Mouse (Mus musculus) cerebellum, adult 2 months (tissue): ENCODE data around the gene Pmepa1. TPM values are rescaled to one million over a fixed set of nuclear protein-coding genes. Genes with fewer than 3 reads are reported as not detected.

ENCODE experiments used
- DNase-seq, 2 experiments: peaks; one replicate each; pipeline ENCODE4 v3.0.0; 2021
- H3K27ac ChIP-seq: fragments of 200-500 bp; 2 replicates; pipeline ENCODE4 v1.5.1; 2012; ENCODE audit warnings: low read length, control low read depth, inconsistent platforms; ENCODE audit not compliant: insufficient read depth
- H3K27me3 ChIP-seq: fragments of 200-500 bp; 2 replicates; pipeline ENCODE4 v1.6.1; 2012; ENCODE audit warnings: inconsistent platforms, mild to moderate bottlenecking, low read length, moderate library complexity; ENCODE audit not compliant: control insufficient read depth, insufficient read depth
- H3K4me1 ChIP-seq: fragments of 200-500 bp; 2 replicates; pipeline ENCODE4 v1.6.1; 2011; ENCODE audit warnings: low read length; ENCODE audit not compliant: control insufficient read depth, insufficient read depth
- H3K4me3 ChIP-seq: fragments of 200-500 bp; replicated peaks from 2 replicates; pipeline ENCODE3; 2011; ENCODE audit warnings: mild to moderate bottlenecking, low read depth, low read length, control low read depth; ENCODE audit not compliant: insufficient read depth
- CTCF ChIP-seq: fragments of 200-500 bp; IDR thresholded peaks from 2 replicates; pipeline ENCODE4 v1.5.1; 2011; ENCODE audit warnings: low read depth, mild to moderate bottlenecking, control low read depth, low read length, moderate library complexity, borderline replicate concordance; ENCODE audit not compliant: insufficient read depth
- POLR2A ChIP-seq: fragments of 200-500 bp; IDR thresholded peaks from 2 replicates; pipeline ENCODE4 v1.6.1; 2011; ENCODE audit warnings: low read length, control low read depth, borderline replicate concordance; ENCODE audit not compliant: insufficient read depth
- WGBS: fragments of 180-500 bp; shearing (Covaris S2); methylation state at CpG from one replicate; pipeline ENCODE4 v1.1.7; 2018; 5-methylcytosine and 5-hydroxymethylcytosine counted together
- polyA plus RNA-seq: library from polyadenylated mRNA; depleted of rRNA; stranded (reverse); fragments of >200 nt; gene quantifications from 2 replicates; pipeline ENCODE4 v1.2.3, GENCODE M21; 2012

Pmepa1 gene
- polyA plus RNA-seq, 1 experiment = 24.1 TPM

GRCm38 (mm10) chr2:173217246-173217645, 59.1 kb downstream of the Pmepa1 start:
- no peak for TF ChIP-seq CTCF
- Histone ChIP-seq H3K4me3 (no peak overlapping the region), H3K4me1 (no peaks in the 10 kb centered on the region), H3K27me3 (no peaks in the 10 kb centered on the region), H3K27ac (no peak overlapping the region)
- 65% methylated on average over 3 of the region's 3 CpGs for WGBS
- no peak for DNase-seq

GRCm38 (mm10) chr2:173216840-173217239, 59.5 kb downstream of the Pmepa1 start:
- TF ChIP-seq POLR2A (no peak), CTCF (no peak)
- no peak for DNase-seq
- WGBS = 80% methylated on average over 7 of the region's 7 CpGs
- H3K27ac ChIP-seq = no peak overlapping the region
- H3K4me3 ChIP-seq = no peak overlapping the region
- no peaks in the 10 kb centered on the region for H3K4me1 ChIP-seq
- no peaks in the 10 kb centered on the region for H3K27me3 ChIP-seq

- 70% methylated on average over 4 of the region's 4 CpGs for WGBS
- no peaks in the 10 kb centered on the region for H3K27me3 ChIP-seq
- no peak for DNase-seq
Observed at GRCm38 (mm10) chr2:173212227-173212626, 64.1 kb downstream of the Pmepa1 start.

GRCm38 (mm10) chr2:173209091-173209815, 67.1 kb downstream of the Pmepa1 start:
- WGBS = 94% methylated on average over 7 of the region's 7 CpGs
- no peak overlapping the region for H3K27ac ChIP-seq
- no peak for DNase-seq
- no peaks in the 10 kb centered on the region for H3K4me1 ChIP-seq
- no peaks in the 10 kb centered on the region for H3K27me3 ChIP-seq
- no peak overlapping the region for H3K4me3 ChIP-seq
- TF ChIP-seq CTCF (no peak), POLR2A (no peak)

More at GRCm38 (mm10) chr2:173212227-173212626, 64.1 kb downstream of the Pmepa1 start:
- Histone ChIP-seq H3K27ac (no peak overlapping the region), H3K4me3 (no peak overlapping the region), H3K4me1 (no peaks in the 10 kb centered on the region)
- TF ChIP-seq CTCF (no peak), POLR2A (no peak)

- no peak for DNase-seq
- 94% methylated on average over 3 of the region's 3 CpGs for WGBS
- H3K4me3 ChIP-seq = no peak overlapping the region
- H3K27me3 ChIP-seq = no peaks in the 10 kb centered on the region
- H3K4me1 ChIP-seq = no peaks in the 10 kb centered on the region
- no peak for TF ChIP-seq POLR2A
- no peak for TF ChIP-seq CTCF
- no peak overlapping the region for H3K27ac ChIP-seq
Observed at GRCm38 (mm10) chr2:173207051-173207450, 69.3 kb downstream of the Pmepa1 start.

- 91% methylated on average over 14 of the region's 14 CpGs for WGBS
- TF ChIP-seq POLR2A = no peak
- no peak for TF ChIP-seq CTCF
- Histone ChIP-seq H3K27me3 (no peaks in the 10 kb centered on the region), H3K4me1 (no peaks in the 10 kb centered on the region), H3K27ac (no peak overlapping the region), H3K4me3 (no peak overlapping the region)
- DNase-seq = no peak
Observed at GRCm38 (mm10) chr2:173205563-173206099, 70.7 kb downstream of the Pmepa1 start.

GRCm38 (mm10) chr2:173204671-173205070, 71.7 kb downstream of the Pmepa1 start:
- H3K27ac ChIP-seq = no peak overlapping the region
- no peak overlapping the region for H3K4me3 ChIP-seq
- no peaks in the 10 kb centered on the region for H3K27me3 ChIP-seq
- no peaks in the 10 kb centered on the region for H3K4me1 ChIP-seq
- no peak for TF ChIP-seq CTCF
- TF ChIP-seq POLR2A = no peak
- DNase-seq = no peak
- 55% methylated on average over 4 of the region's 4 CpGs for WGBS

- H3K27ac ChIP-seq = no peak overlapping the region
- WGBS = 78% methylated on average over 3 of the region's 3 CpGs
- H3K27me3 ChIP-seq = no peaks in the 10 kb centered on the region
- no peak for DNase-seq
- TF ChIP-seq CTCF = no peak
- no peak for TF ChIP-seq POLR2A
- no peak overlapping the region for H3K4me3 ChIP-seq
- no peaks in the 10 kb centered on the region for H3K4me1 ChIP-seq
Observed at GRCm38 (mm10) chr2:173203726-173204125, 72.6 kb downstream of the Pmepa1 start.
